Mouse (Mus musculus) B cell, adult 62 days (primary cell): ENCODE results near the gene Smarcad1. TPM values are rescaled to one million over a fixed set of nuclear protein-coding genes. Genes with fewer than 3 reads are reported as not detected.

Experiments used
- total RNA-seq: library from RNA; stranded (reverse); gene quantifications from 4 replicates; pipeline ENCODE4 v1.2.4, GENCODE M21; 2023

Gene Smarcad1
- total RNA-seq = 81.2 to 93.9 TPM (median 89.9 TPM) in 4 replicates

GRCm38 (mm10) chr6:65042491-65043171, at the start of gene Smarcad1:
Gene Smarcad1 (plus strand): TSS chr6:65042583.

GRCm38 (mm10) chr6:65144621-65145205, 102.3 kb downstream of the Smarcad1 start, which contains the start of gene Hpgds:
Gene Hpgds (minus strand): TSS chr6:65144908.

Other genes with a start within 250 kb of the Smarcad1 start
- gene Hpgds, start 102.3 kb downstream of the Smarcad1 start, total RNA-seq = 21.7 to 23.1 TPM (median 22.2 TPM) in 4 replicates